Mouse (Mus musculus) cortical plate, adult 2 months (tissue): ENCODE measurements around the gene Gimap1.

Experiments used
- CTCF ChIP-seq: fragments of 200-500 bp; IDR thresholded peaks from 2 replicates; pipeline ENCODE4 v1.5.1; 2011; ENCODE audit warnings: mild to moderate bottlenecking, control low read depth, low read length; ENCODE audit not compliant: insufficient read depth; ENCODE audit errors: extremely low read depth
- POLR2A ChIP-seq: fragments of 200-500 bp; IDR thresholded peaks from 2 replicates; pipeline ENCODE4 v1.6.1; 2011; ENCODE audit warnings: mild to moderate bottlenecking, low read length, control low read depth; ENCODE audit not compliant: insufficient read depth; ENCODE audit errors: extremely low read depth

GRCm38 (mm10) chr6:48740501-48741169 is 1.8 kb downstream of the Gimap1 start:
- no peak for TF ChIP-seq POLR2A
- TF ChIP-seq CTCF, result no peak
